Mouse (Mus musculus) E14TG2a.4 (cell line): Measurements from ENCODE around the gene Mospd3.
A peak's percentile ranks its signal among the peaks of the same experiment; 100 is the strongest.

Source experiments
- H3K27me3 ChIP-seq: 2 replicates; pipeline ENCODE4 v1.6.1; 2014; ENCODE audit warnings: low read length, control low read depth; ENCODE audit not compliant: insufficient read depth
- H3K36me3 ChIP-seq: 2 replicates; pipeline ENCODE4 v1.6.1; 2014; ENCODE audit warnings: low read length, control low read depth; ENCODE audit not compliant: insufficient read depth
- H3K4me1 ChIP-seq: replicated peaks from 2 replicates; pipeline ENCODE4 v1.6.1; 2014; ENCODE audit warnings: low read depth, low read length, control low read depth
- H3K4me3 ChIP-seq: replicated peaks from 2 replicates; pipeline ENCODE4 v1.5.1; 2014; ENCODE audit warnings: mild to moderate bottlenecking, low read length
- H3K9me3 ChIP-seq: 2 replicates; pipeline ENCODE4 v1.6.1; 2014; ENCODE audit warnings: low read length, control low read depth
- CTCF ChIP-seq: conservative IDR thresholded peaks from 2 replicates; pipeline ENCODE4 v1.5.1; 2014; ENCODE audit warnings: low read length
- NANOG ChIP-seq: IDR thresholded peaks from 2 replicates; pipeline ENCODE4 v1.6.1; 2014; ENCODE audit warnings: borderline replicate concordance, low read length, mixed read lengths
- POU5F1 ChIP-seq: IDR thresholded peaks from 2 replicates; pipeline ENCODE4 v1.6.1; 2014; ENCODE audit warnings: low read length, borderline replicate concordance

Mospd3 gene

GRCm38 (mm10) chr5:137642886-137643285 is 42.0 kb upstream of the Mospd3 start:
- H3K36me3 ChIP-seq = peaks cover 50% of the 10 kb centered on the region
- H3K27me3 ChIP-seq = peaks cover 31% of the 10 kb centered on the region
- H3K9me3 ChIP-seq = no peaks in the 10 kb centered on the region
- peaks cover 97% of the 10 kb centered on the region for H3K4me1 ChIP-seq
- peak overlapping the region; percentile 67; the same call in 1 of the 2 replicates for H3K4me3 ChIP-seq
- no peak for TF ChIP-seq NANOG
- no peak for TF ChIP-seq CTCF
- no peak for TF ChIP-seq POU5F1

GRCm38 (mm10) chr5:137641054-137641453 is 40.2 kb upstream of the Mospd3 start, which contains the start of gene Sap25:
Gene Sap25, plus strand, starts transcription at chr5:137641334.
- H3K27me3 ChIP-seq = peaks cover 27% of the 10 kb centered on the region
- H3K4me1 ChIP-seq = peaks cover 99% of the 10 kb centered on the region
- peaks cover 68% of the 10 kb centered on the region for H3K36me3 ChIP-seq
- peak within 1 kb of the TSS; percentile 67 for H3K4me3 ChIP-seq
- peak; percentile 78 for TF ChIP-seq CTCF
- no peak for TF ChIP-seq NANOG
- H3K9me3 ChIP-seq = no peaks in the 10 kb centered on the region

DNA sequence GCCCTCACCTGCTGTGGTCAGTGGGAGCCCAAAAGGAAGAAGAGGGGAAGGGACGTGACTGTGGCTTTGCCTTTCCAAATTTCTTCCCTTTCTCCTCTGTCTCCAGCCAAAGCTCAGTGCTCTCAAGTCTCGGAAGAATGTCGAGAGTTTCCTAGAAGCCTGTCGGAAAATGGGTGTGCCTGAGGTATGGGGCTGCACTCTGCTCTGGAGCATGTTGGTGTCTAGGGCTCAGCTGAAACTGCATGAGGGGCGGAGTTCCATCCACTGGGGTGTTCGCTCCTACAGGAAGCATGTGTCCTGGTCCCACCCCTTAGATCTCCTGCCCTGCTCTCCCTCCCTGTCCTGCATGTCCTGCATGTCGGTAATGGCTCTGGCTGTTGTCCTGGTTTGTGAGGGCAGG is 38.6 kb upstream of the Mospd3 start:
- Histone ChIP-seq H3K36me3 (peaks cover 84% of the 10 kb centered on the region), H3K4me3 (peak overlapping the region; percentile 52), H3K9me3 (no peaks in the 10 kb centered on the region), H3K27me3 (peaks cover 12% of the 10 kb centered on the region), H3K4me1 (peaks cover 99% of the 10 kb centered on the region)
- TF ChIP-seq NANOG (no peak), CTCF (no peak)

DNA sequence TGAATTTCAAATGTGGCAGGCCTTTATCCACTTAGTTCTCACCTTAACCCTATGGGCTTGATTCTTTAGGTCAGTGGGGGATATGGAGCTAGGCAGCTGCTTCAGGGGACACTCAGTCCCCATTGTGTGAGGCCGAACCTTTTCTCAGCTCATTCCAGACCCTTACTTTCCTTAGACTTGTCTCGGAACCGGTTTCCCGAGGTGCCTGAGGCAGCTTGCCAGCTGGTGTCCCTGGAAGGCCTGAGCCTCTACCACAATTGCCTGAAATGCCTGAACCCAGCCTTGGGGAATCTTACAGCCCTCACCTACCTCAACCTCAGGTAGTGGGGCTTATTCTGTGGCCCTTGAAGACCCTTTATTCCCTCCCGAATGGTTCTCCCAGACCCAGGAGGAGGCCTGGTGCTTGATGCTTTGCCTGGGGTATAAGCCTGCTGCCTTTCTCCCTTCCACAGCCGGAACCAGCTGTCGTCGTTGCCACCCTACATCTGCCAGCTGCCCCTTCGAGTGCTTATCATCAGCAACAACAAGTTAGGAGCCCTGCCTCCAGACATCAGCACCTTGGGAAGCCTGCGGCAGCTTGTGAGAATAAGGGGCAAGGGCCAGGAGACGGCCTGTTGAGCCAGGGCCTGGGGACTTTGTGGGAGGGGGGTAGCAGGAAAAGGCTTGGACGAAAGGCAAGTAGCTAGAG is 32.7 kb upstream of the Mospd3 start:
- no peaks in the 10 kb centered on the region for H3K27me3 ChIP-seq
- peaks cover 70% of the 10 kb centered on the region for H3K36me3 ChIP-seq
- H3K9me3 ChIP-seq = no peaks in the 10 kb centered on the region
- TF ChIP-seq POU5F1 (no peak), CTCF (no peak), NANOG (no peak)
- peaks cover 91% of the 10 kb centered on the region for H3K4me1 ChIP-seq
- peak overlapping the region; percentile 99 for H3K4me3 ChIP-seq

DNA sequence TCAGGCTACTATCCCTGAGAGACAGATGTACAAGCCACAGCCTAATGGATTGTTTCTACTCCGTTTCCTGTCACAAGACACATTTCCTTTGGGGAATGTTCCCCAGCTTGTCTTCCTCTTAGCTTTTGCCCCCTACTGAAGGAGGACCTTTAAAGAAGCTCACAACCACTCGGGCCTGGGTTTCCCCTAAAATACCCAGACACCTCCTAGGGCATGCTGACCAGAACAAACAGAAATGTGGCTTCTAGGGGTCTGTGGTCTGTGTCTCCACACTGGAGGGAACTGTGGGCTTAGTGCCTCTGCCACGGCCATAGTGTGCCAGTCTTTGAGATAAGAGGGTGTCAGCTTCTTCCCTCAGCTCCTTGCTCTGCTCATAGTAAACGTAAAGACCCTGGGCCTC is 30.7 kb upstream of the Mospd3 start:
- H3K4me1 ChIP-seq = peaks cover 86% of the 10 kb centered on the region
- peak overlapping the region; percentile 99 for H3K4me3 ChIP-seq
- no peak for TF ChIP-seq CTCF
- TF ChIP-seq NANOG = no peak
- no peak for TF ChIP-seq POU5F1
- no peaks in the 10 kb centered on the region for H3K9me3 ChIP-seq
- peaks cover 51% of the 10 kb centered on the region for H3K36me3 ChIP-seq
- no peaks in the 10 kb centered on the region for H3K27me3 ChIP-seq

GRCm38 (mm10) chr5:137631171-137631570 is 30.3 kb upstream of the Mospd3 start:
- peaks cover 47% of the 10 kb centered on the region for H3K36me3 ChIP-seq
- peaks cover 85% of the 10 kb centered on the region for H3K4me1 ChIP-seq
- H3K9me3 ChIP-seq = no peaks in the 10 kb centered on the region
- TF ChIP-seq POU5F1 = peak; percentile 77; the same call in 1 of the 2 replicates
- TF ChIP-seq NANOG = no peak
- TF ChIP-seq CTCF = no peak
- H3K27me3 ChIP-seq = no peaks in the 10 kb centered on the region
- peak overlapping the region; percentile 99 for H3K4me3 ChIP-seq

DNA sequence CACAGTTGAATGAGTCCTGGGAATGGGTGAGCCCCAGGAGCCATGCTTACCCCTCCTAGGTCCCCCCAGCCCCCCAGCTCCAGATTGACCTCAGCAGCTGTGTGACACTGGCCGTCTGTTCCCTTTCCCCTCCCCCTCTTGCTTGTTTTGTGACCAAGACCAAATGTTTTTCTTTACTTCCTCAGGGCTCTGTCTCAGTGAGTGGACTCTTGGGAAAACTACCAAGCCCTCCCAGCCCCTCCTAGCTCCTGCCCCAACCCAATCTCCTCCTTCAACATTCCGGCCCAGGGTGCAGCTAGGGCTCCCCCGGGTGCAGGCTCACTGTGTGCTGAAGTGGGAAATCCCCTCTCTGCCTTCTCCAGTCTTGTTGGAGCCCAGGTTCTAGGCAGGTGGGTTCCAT is 29.7 kb upstream of the Mospd3 start:
- peak overlapping the region; percentile 99 for H3K4me3 ChIP-seq
- peaks cover 41% of the 10 kb centered on the region for H3K36me3 ChIP-seq
- H3K4me1 ChIP-seq = peaks cover 85% of the 10 kb centered on the region
- TF ChIP-seq CTCF = no peak
- TF ChIP-seq POU5F1 = no peak
- TF ChIP-seq NANOG = no peak
- no peaks in the 10 kb centered on the region for H3K9me3 ChIP-seq
- no peaks in the 10 kb centered on the region for H3K27me3 ChIP-seq

DNA sequence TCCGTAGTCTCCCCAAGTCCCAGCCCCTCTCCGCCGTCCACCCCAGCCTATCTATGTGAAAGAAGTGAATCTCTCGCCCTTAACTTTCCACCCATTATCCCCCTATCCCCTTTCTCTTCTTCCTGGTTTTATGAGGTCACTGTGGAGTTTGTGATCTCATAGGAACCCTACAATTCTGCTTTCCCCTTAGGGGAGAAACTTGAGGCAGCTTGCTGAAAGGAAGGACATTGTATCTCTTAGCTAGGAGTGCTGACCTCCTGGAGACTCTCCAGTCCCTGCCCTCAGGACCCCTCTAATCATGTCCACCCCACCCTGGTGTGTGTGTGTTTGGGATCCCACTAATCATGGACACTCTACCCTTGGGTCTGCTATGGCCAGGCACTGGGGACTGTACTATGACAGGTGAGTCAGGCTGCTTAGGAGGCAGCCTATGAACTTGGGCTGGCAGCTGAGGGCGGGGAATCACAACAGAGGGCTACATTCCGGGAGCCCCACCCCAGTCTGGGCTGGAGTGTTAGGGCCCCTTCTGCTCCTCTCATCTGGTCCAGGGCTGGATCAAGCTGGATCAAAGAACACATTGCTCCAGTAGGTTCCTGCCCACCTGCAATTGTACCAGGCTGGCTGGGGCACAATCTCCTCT is 29.2 kb upstream of the Mospd3 start:
- no peaks in the 10 kb centered on the region for H3K27me3 ChIP-seq
- no peak for TF ChIP-seq POU5F1
- no peak for TF ChIP-seq CTCF
- no peak for TF ChIP-seq NANOG

More for the DNA sequence above, 29.2 kb upstream of the Mospd3 start:
- Histone ChIP-seq H3K36me3 (peaks cover 35% of the 10 kb centered on the region), H3K9me3 (no peaks in the 10 kb centered on the region), H3K4me3 (peak overlapping the region; percentile 99), H3K4me1 (peaks cover 85% of the 10 kb centered on the region)
